Mouse (Mus musculus): ENCODE results near the gene Wwtr1. TPM values are rescaled to one million over a fixed set of nuclear protein-coding genes. Genes with fewer than 3 reads are reported as not detected.
A peak's percentile ranks its signal among the peaks of the same experiment; 100 is the strongest.

Wwtr1 gene
- polyA plus RNA-seq, 1 experiment from 2014 or later = 30.9 TPM

DNA sequence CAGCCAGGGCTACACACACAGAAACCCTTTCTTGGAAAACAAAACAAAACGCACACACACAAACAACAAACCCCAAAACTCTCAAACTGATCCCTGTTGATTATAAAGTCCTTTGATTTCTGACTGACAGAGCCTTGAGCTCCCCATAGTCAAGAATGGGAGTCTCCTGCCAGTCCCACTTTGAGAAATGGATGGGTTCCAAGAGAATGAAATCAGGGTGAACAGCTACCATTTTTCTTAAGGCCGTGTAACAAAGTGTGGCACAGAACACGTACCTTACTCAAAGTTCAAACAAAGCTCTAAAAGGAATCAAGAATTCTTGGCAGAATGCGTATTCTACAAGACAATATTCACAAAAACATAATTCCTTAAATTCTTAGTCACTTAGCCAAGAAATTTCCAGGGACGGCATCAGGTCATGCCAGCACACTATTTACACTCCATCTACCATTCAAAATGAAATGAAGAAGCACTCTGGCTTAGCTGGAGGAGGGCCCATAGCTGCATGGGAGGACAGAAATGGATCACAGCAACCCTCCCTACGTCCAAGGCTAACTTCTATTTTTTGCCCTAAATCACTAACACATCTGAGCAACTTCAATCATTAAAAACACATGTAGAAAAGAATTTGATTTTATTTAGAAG is 3.3 kb downstream of the Wwtr1 start:
- Histone ChIP-seq H3K4me1 (ENCODE audit: control insufficient read depth, insufficient read depth, low read length) (peaks cover 22% of the 10 kb centered on the region), H3K36me3 (ENCODE audit: control insufficient read depth, insufficient read depth, low read length) (peaks cover 30% of the 10 kb centered on the region), H3K4me2 (ENCODE audit: low read depth, low read length) (peak overlapping the region; percentile 84), H3K27ac (replicated peaks; ENCODE audit: low read depth, low read length) (no peak overlapping the region; the same call in 1 of the 2 replicates), H3K4me3 (ENCODE audit: low read depth, low read length) (peak overlapping the region; percentile 83), H3K9ac (ENCODE audit: low read depth, low read length) (no peak overlapping the region; the same call in 1 of the 2 replicates), H3K9me3 (ENCODE audit: control insufficient read depth, low read length) (0 out of 2 replicates have a peak, but pooled peaks cover 4% of the 10 kb centered on the region), H3K27me3 (replicated peaks; ENCODE audit: control insufficient read depth, insufficient read depth, low read length) (no peaks in the 10 kb centered on the region)
- DNase-seq (ENCODE audit: low spot score) (peak; percentile 63), ATAC-seq (ENCODE audit: low read depth) (no peak)
- WGBS = 48% methylated on average over 6 of the region's 6 CpGs

DNA sequence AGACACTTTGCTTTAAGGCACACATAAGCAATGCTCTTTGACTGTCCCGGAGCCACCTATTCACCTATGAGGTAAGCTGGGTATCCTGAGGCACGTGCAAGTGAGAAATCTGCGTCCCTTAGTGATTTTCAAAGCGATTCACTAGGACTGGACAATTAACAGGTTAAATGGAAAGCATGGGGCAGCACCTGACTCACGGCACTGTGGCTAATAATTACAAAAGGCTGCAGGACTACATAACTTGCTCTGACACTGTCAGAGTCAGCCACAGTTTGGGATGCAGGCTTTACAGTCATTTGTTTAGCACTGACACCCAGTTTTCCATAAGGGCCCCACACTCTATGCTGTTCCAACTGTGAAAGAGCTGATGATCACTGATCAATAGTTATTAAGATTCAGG is 9.1 kb downstream of the Wwtr1 start:
- H3K27me3 ChIP-seq (replicated peaks; ENCODE audit: control insufficient read depth, insufficient read depth, low read length) = no peaks in the 10 kb centered on the region
- ATAC-seq (ENCODE audit: low read depth) = no peak
- no peak overlapping the region for H3K4me2 ChIP-seq (ENCODE audit: low read depth, low read length)
- H3K27ac ChIP-seq (replicated peaks; ENCODE audit: low read depth, low read length) = no peak overlapping the region
- no peak for DNase-seq (ENCODE audit: low spot score)
- H3K4me1 ChIP-seq (ENCODE audit: control insufficient read depth, insufficient read depth, low read length) = peaks cover 7% of the 10 kb centered on the region
- H3K36me3 ChIP-seq (ENCODE audit: control insufficient read depth, insufficient read depth, low read length) = peaks cover 30% of the 10 kb centered on the region
- WGBS = 78% methylated on average over 5 of the region's 5 CpGs
- no peak overlapping the region for H3K4me3 ChIP-seq (ENCODE audit: low read depth, low read length)
- no peak overlapping the region for H3K9ac ChIP-seq (ENCODE audit: low read depth, low read length)
- 0 out of 2 replicates have a peak, but pooled peaks cover 4% of the 10 kb centered on the region for H3K9me3 ChIP-seq (ENCODE audit: control insufficient read depth, low read length)

DNA sequence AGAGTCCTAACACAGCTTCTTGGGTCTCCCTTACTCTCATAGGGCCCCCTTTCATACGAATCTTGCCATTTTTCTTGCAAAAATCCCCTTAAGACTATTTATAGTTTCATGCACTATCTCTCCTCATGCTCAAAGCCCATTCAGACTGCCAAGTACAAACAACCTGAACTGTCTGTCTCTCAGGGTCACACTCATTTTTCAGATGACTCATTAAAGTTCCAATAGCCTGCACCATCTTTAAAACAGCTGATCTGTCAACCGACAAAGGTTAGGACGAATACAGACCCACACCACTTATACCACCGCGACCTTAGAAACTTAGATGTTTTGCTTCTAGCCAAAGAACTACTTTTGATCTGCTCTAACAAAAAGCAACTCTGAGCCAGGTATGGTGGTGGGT is 12.1 kb downstream of the Wwtr1 start:
- H3K4me1 ChIP-seq (ENCODE audit: control insufficient read depth, insufficient read depth, low read length) = peaks cover 7% of the 10 kb centered on the region
- ATAC-seq (ENCODE audit: low read depth) (no peak), DNase-seq (ENCODE audit: low spot score) (no peak)
- 77% methylated on average over 5 of the region's 5 CpGs for WGBS
- H3K9me3 ChIP-seq (ENCODE audit: control insufficient read depth, low read length) = peaks cover 3% of the 10 kb centered on the region; the same call in 1 of the 2 replicates
- H3K27ac ChIP-seq (replicated peaks; ENCODE audit: low read depth, low read length) = no peak overlapping the region
- H3K36me3 ChIP-seq (ENCODE audit: control insufficient read depth, insufficient read depth, low read length) = peaks cover 26% of the 10 kb centered on the region
- H3K27me3 ChIP-seq (replicated peaks; ENCODE audit: control insufficient read depth, insufficient read depth, low read length) = no peaks in the 10 kb centered on the region
- H3K4me3 ChIP-seq (ENCODE audit: low read depth, low read length) = no peak overlapping the region
- H3K9ac ChIP-seq (ENCODE audit: low read depth, low read length) = no peak overlapping the region
- no peak overlapping the region for H3K4me2 ChIP-seq (ENCODE audit: low read depth, low read length)

DNA sequence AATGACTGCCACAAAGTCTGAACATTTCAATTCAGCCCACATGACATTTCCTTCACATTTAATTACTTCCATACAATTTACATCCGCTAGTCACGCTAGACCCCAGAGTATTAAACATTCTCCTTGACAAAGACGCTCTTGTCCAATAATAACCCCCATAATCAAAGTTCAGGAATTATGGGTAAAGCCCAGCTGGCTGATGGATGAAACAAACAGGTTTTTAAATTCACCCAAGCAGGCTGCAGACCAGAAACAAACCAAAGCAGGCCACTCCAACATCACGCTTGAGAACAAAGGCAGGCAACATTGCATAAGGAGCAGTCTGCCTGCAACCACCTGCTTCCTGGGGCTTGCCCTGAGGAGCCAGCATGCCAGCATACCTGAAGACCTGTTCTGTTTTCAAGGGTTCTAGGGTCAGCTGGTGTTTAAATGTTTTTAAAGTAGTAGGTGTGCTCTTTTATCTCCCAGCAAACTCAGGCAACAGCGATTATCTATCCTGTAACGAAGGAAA is 12.7 kb downstream of the Wwtr1 start:
- Histone ChIP-seq H3K4me3 (ENCODE audit: low read depth, low read length) (no peak overlapping the region), H3K27ac (replicated peaks; ENCODE audit: low read depth, low read length) (peak overlapping the region; percentile 24; the same call in 1 of the 2 replicates), H3K4me1 (ENCODE audit: control insufficient read depth, insufficient read depth, low read length) (peaks cover 7% of the 10 kb centered on the region), H3K9ac (ENCODE audit: low read depth, low read length) (no peak overlapping the region), H3K36me3 (ENCODE audit: control insufficient read depth, insufficient read depth, low read length) (peaks cover 23% of the 10 kb centered on the region), H3K9me3 (ENCODE audit: control insufficient read depth, low read length) (peaks cover 3% of the 10 kb centered on the region; the same call in 1 of the 2 replicates), H3K4me2 (ENCODE audit: low read depth, low read length) (no peak overlapping the region), H3K27me3 (replicated peaks; ENCODE audit: control insufficient read depth, insufficient read depth, low read length) (no peaks in the 10 kb centered on the region)
- WGBS = 44% methylated on average over 6 of the region's 6 CpGs
- ATAC-seq (ENCODE audit: low read depth) (no peak; the same call in 1 of the 2 replicates), DNase-seq (ENCODE audit: low spot score) (peak; percentile 47)

DNA sequence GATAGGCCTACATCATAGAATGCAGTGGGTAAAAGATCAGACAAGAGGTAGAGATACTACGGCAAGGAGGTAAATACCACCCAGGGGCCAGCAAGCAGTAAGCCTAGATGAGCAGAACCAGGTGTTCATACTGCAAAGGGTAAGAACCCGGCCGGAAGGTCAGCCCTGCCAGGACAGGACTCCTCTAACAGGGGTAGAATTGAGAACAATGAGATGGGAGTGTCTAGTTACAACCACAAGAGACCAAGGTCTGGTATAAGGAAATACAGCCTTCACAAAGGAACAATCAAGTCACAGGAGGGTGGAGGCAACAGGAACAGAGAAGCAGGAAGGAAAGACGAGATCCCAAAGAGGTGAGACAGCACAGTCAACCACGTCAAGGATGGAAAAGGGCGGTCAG is 16.9 kb downstream of the Wwtr1 start:
- ATAC-seq (ENCODE audit: low read depth) = no peak
- no peak for DNase-seq (ENCODE audit: low spot score)
- H3K4me3 ChIP-seq (ENCODE audit: low read depth, low read length) = no peak overlapping the region
- no peak overlapping the region for H3K27ac ChIP-seq (replicated peaks; ENCODE audit: low read depth, low read length)
- WGBS = 88% methylated on average over 6 of the region's 6 CpGs
- peaks cover 3% of the 10 kb centered on the region; the same call in 1 of the 2 replicates for H3K9me3 ChIP-seq (ENCODE audit: control insufficient read depth, low read length)
- no peak overlapping the region for H3K9ac ChIP-seq (ENCODE audit: low read depth, low read length)
- H3K27me3 ChIP-seq (replicated peaks; ENCODE audit: control insufficient read depth, insufficient read depth, low read length) = no peaks in the 10 kb centered on the region
- peaks cover 21% of the 10 kb centered on the region for H3K36me3 ChIP-seq (ENCODE audit: control insufficient read depth, insufficient read depth, low read length)
- no peak overlapping the region for H3K4me2 ChIP-seq (ENCODE audit: low read depth, low read length)
- peaks cover 7% of the 10 kb centered on the region for H3K4me1 ChIP-seq (ENCODE audit: control insufficient read depth, insufficient read depth, low read length)

DNA sequence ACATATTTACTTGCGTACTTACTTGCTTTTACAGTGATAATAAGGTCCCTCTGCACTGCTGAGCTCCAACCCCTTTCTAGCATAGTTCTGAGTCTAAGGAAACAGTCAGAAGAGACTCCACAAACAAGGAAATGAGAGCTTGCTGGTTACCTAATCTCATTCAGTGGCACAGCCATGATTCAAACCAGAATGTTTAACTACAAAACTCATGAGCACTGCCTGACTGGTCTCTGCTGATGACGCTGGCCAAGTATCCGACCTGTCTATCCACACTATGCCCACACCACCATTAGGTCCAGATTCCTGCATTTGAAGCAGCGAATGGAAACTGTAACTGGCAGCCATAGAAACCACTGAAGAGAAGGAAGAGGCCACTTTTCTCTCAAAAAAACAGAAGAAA is 18.3 kb downstream of the Wwtr1 start:
- no peak for ATAC-seq (ENCODE audit: low read depth)
- Histone ChIP-seq H3K4me2 (ENCODE audit: low read depth, low read length) (no peak overlapping the region), H3K27me3 (replicated peaks; ENCODE audit: control insufficient read depth, insufficient read depth, low read length) (no peaks in the 10 kb centered on the region), H3K9ac (ENCODE audit: low read depth, low read length) (no peak overlapping the region), H3K4me3 (ENCODE audit: low read depth, low read length) (no peak overlapping the region), H3K4me1 (ENCODE audit: control insufficient read depth, insufficient read depth, low read length) (no peaks in the 10 kb centered on the region), H3K27ac (replicated peaks; ENCODE audit: low read depth, low read length) (no peak overlapping the region), H3K36me3 (ENCODE audit: control insufficient read depth, insufficient read depth, low read length) (peaks cover 21% of the 10 kb centered on the region), H3K9me3 (ENCODE audit: control insufficient read depth, low read length) (peaks cover 3% of the 10 kb centered on the region; the same call in 1 of the 2 replicates)
- WGBS = 89% methylated on average over 4 of the region's 4 CpGs
- DNase-seq (ENCODE audit: low spot score) = no peak

DNA sequence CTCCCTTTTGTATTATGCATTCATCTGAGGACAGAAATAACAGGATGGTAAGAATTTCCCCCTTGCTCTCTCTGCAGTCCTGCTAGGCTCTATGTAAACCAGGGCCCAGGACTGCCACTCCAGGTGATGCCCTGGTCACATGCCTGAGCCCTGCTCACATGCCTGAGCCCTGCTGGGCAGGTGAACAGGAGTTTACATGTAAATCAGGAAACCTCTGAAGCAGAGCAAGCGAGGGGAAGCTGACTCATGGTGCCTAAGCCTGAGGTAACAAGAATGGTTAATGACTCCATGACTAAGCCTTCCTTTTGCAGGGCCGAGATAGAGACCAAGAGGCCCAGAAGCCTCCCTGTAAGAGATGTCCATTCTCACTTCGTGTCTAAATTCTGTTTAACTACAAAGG is 20.1 kb downstream of the Wwtr1 start:
- H3K4me1 ChIP-seq (ENCODE audit: control insufficient read depth, insufficient read depth, low read length) = peaks cover 4% of the 10 kb centered on the region; the same call in 1 of the 2 replicates
- no peak overlapping the region for H3K4me3 ChIP-seq (ENCODE audit: low read depth, low read length)
- no peak overlapping the region for H3K4me2 ChIP-seq (ENCODE audit: low read depth, low read length)
- ATAC-seq (ENCODE audit: low read depth) = no peak
- WGBS = 57% methylated on average over 3 of the region's 3 CpGs
- DNase-seq (ENCODE audit: low spot score) = no peak
- no peak overlapping the region for H3K27ac ChIP-seq (replicated peaks; ENCODE audit: low read depth, low read length)
- H3K9me3 ChIP-seq (ENCODE audit: control insufficient read depth, low read length) = peaks cover 3% of the 10 kb centered on the region; the same call in 1 of the 2 replicates
- H3K36me3 ChIP-seq (ENCODE audit: control insufficient read depth, insufficient read depth, low read length) = peaks cover 14% of the 10 kb centered on the region
- H3K9ac ChIP-seq (ENCODE audit: low read depth, low read length) = no peak overlapping the region
- H3K27me3 ChIP-seq (replicated peaks; ENCODE audit: control insufficient read depth, insufficient read depth, low read length) = no peaks in the 10 kb centered on the region

DNA sequence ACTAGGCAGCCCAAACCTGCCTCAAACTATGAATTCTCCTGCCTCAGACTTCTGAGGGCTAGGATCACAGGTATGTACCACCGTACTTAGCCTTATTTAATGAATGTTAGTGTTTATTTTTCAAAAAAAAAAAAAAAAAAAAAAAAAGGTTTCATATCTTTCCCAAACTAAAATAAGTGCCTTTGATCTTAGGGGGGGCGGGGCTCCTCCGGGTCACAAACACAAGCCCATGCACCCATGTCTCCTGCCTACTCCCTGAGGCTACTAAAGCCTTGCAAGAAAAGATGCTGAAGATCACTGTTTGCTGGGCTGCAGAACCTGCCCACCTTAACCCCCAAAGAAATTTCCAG is 20.8 kb downstream of the Wwtr1 start:
- Histone ChIP-seq H3K4me3 (ENCODE audit: low read depth, low read length) (no peak overlapping the region), H3K9ac (ENCODE audit: low read depth, low read length) (no peak overlapping the region), H3K27ac (replicated peaks; ENCODE audit: low read depth, low read length) (no peak overlapping the region), H3K9me3 (ENCODE audit: control insufficient read depth, low read length) (peaks cover 3% of the 10 kb centered on the region; the same call in 1 of the 2 replicates), H3K4me1 (ENCODE audit: control insufficient read depth, insufficient read depth, low read length) (peaks cover 4% of the 10 kb centered on the region; the same call in 1 of the 2 replicates), H3K4me2 (ENCODE audit: low read depth, low read length) (no peak overlapping the region), H3K27me3 (replicated peaks; ENCODE audit: control insufficient read depth, insufficient read depth, low read length) (no peaks in the 10 kb centered on the region), H3K36me3 (ENCODE audit: control insufficient read depth, insufficient read depth, low read length) (peaks cover 9% of the 10 kb centered on the region; the same call in 1 of the 2 replicates)
- ATAC-seq (ENCODE audit: low read depth) (no peak), DNase-seq (ENCODE audit: low spot score) (no peak)
- 76% methylated on average over 3 of the region's 3 CpGs for WGBS
